In the genomic region with DNA sequence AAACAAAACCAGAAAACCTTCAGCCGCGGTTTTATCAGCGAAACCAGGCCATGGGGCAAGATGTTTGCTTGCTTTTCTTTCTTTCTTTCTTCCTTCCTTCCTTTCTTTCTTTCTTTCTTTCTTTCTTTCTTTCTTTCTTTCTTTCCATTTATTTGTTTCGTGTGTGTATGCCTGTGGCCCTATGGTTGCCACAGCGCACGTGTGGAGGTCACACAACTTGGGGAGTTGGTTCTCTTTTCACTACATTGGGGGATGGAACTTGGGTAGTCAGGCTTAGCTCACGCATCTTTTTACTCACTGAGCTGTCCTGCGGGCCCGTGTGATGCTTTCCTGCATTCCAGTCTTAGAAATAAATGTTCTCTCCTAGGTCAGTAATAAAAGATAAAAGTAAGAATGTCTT, we compare ENCODE assay signal across 8 mouse cellular contexts. TPM values are rescaled to one million over a fixed set of nuclear protein-coding genes. Genes with fewer than 3 reads are reported as not detected.
DNase-seq lines count a peak whose midpoint lies in the region; ATAC-seq and TF ChIP-seq lines count a peak whose summit lies in the region.

No protein-coding gene starts in this region.

- ATAC-seq in lung, embryonic 15.5 days (ENCODE audit: borderline replicate concordance, extremely low read depth, low FRiP score, low TSS enrichment), result no peak
- no peak for ATAC-seq in embryonic facial prominence, embryonic 14.5 days (ENCODE audit: low read depth)
- ATAC-seq in intestine, postnatal 0 days, result no peak
- ATAC-seq in neural tube, embryonic 15.5 days (ENCODE audit: low FRiP score), result no peak

- H3K36me3 ChIP-seq in lung, embryonic 15.5 days, result peaks cover 15% of the 10 kb centered on the region; the same call in 1 of the 2 replicates
- H3K36me3 ChIP-seq in embryonic facial prominence, embryonic 14.5 days (ENCODE audit: control insufficient read depth, insufficient read depth, low read length), result peaks cover 22% of the 10 kb centered on the region
- peaks cover 21% of the 10 kb centered on the region; the same call in 1 of the 2 replicates for H3K36me3 ChIP-seq in intestine, postnatal 0 days (ENCODE audit: control insufficient read depth, insufficient read depth)
- peaks cover 18% of the 10 kb centered on the region for H3K36me3 ChIP-seq in neural tube, embryonic 15.5 days

- peak overlapping the region; percentile 72 for H3K4me2 ChIP-seq in lung, embryonic 15.5 days
- H3K4me2 ChIP-seq in embryonic facial prominence, embryonic 14.5 days (ENCODE audit: low read depth, low read length), result peak overlapping the region; percentile 87
- H3K4me2 ChIP-seq in intestine, postnatal 0 days (replicated peaks; ENCODE audit: low read depth), result peak overlapping the region; percentile 90
- H3K4me2 ChIP-seq in neural tube, embryonic 15.5 days, result peak overlapping the region; percentile 87

- H3K4me3 ChIP-seq in lung, embryonic 15.5 days, result peak overlapping the region; percentile 89
- H3K4me3 ChIP-seq in embryonic facial prominence, embryonic 14.5 days (ENCODE audit: low read depth, low read length), result peak overlapping the region; percentile 85
- H3K4me3 ChIP-seq in intestine, postnatal 0 days (ENCODE audit: low read depth, low read length), result peak overlapping the region; percentile 87
- peak overlapping the region; percentile 83 for H3K4me3 ChIP-seq in neural tube, embryonic 15.5 days (replicated peaks)

- H3K27ac ChIP-seq in lung, embryonic 15.5 days, result 0 out of 2 replicates have a peak overlapping the region, but pooled peaks have one; percentile 3
- H3K27ac ChIP-seq in embryonic facial prominence, embryonic 14.5 days (replicated peaks; ENCODE audit: low read depth, low read length), result peak overlapping the region; percentile 70
- no peak overlapping the region; the same call in 1 of the 2 replicates for H3K27ac ChIP-seq in intestine, postnatal 0 days (ENCODE audit: low read depth, low read length)
- H3K27ac ChIP-seq in neural tube, embryonic 15.5 days (replicated peaks), result no peak overlapping the region; the same call in 1 of the 2 replicates

- peak overlapping the region; percentile 54; the same call in 1 of the 2 replicates for H3K9ac ChIP-seq in lung, embryonic 15.5 days
- H3K9ac ChIP-seq in embryonic facial prominence, embryonic 14.5 days (ENCODE audit: low read depth, low read length), result peak overlapping the region; percentile 82
- peak overlapping the region; percentile 85 for H3K9ac ChIP-seq in intestine, postnatal 0 days (ENCODE audit: low read depth, low read length)
- peak overlapping the region; percentile 81; the same call in 1 of the 2 replicates for H3K9ac ChIP-seq in neural tube, embryonic 15.5 days (replicated peaks)

- no peaks in the 10 kb centered on the region for H3K27me3 ChIP-seq in lung, embryonic 15.5 days
- H3K27me3 ChIP-seq in embryonic facial prominence, embryonic 14.5 days (replicated peaks; ENCODE audit: control insufficient read depth, insufficient read depth, low read length), result no peaks in the 10 kb centered on the region
- H3K27me3 ChIP-seq in intestine, postnatal 0 days (replicated peaks; ENCODE audit: control insufficient read depth, insufficient read depth, low read length), result no peaks in the 10 kb centered on the region
- no peaks in the 10 kb centered on the region for H3K27me3 ChIP-seq in neural tube, embryonic 15.5 days (replicated peaks)

- H3K4me1 ChIP-seq in lung, embryonic 15.5 days, result peaks cover 33% of the 10 kb centered on the region
- peaks cover 31% of the 10 kb centered on the region for H3K4me1 ChIP-seq in embryonic facial prominence, embryonic 14.5 days (ENCODE audit: control insufficient read depth, insufficient read depth, low read length)
- H3K4me1 ChIP-seq in intestine, postnatal 0 days (replicated peaks; ENCODE audit: control insufficient read depth, insufficient read depth, low read length), result no peaks in the 10 kb centered on the region
- H3K4me1 ChIP-seq in neural tube, embryonic 15.5 days, result peaks cover 62% of the 10 kb centered on the region

- 14% methylated on average over 9 of the region's 9 CpGs for WGBS in lung, embryonic 15.5 days
- 9% methylated on average over 9 of the region's 9 CpGs for WGBS in embryonic facial prominence, embryonic 14.5 days
- 13% methylated on average over 9 of the region's 9 CpGs for whole genome bisulfite sequencing in intestine, postnatal 0 days
- WGBS in neural tube, embryonic 15.5 days, result 11% methylated on average over 9 of the region's 9 CpGs

- DNase-seq in lung, postnatal 14 days, result no peak
- no peak for DNase-seq in embryonic facial prominence, embryonic 14.5 days (ENCODE audit: low spot score)
- no peak for DNase-seq in layer of hippocampus, postnatal 25 days (ENCODE audit: extremely low spot score in 1 of 2, low spot score in 1 of 2)
- DNase-seq in thymus, postnatal 4 days, result no peak
- DNase-seq in kidney, postnatal 10 days, result no peak

- no peak for TF ChIP-seq CTCF in intestine, postnatal 0 days (IDR thresholded peaks at IDR 0.05; ENCODE audit: low read depth)

- no peaks in the 10 kb centered on the region for H3K9me3 ChIP-seq in lung, embryonic 15.5 days
- H3K9me3 ChIP-seq in embryonic facial prominence, embryonic 14.5 days (ENCODE audit: control insufficient read depth, low read length), result no peaks in the 10 kb centered on the region
- no peaks in the 10 kb centered on the region for H3K9me3 ChIP-seq in intestine, postnatal 0 days (ENCODE audit: control insufficient read depth)
- no peaks in the 10 kb centered on the region for H3K9me3 ChIP-seq in neural tube, embryonic 15.5 days (replicated peaks)

RNA-seq across cellular contexts. Expression of a gene that starts 0.7 kb away (rescaled TPM):
- 40.8 and 41.2 TPM in 2 replicates for polyA plus RNA-seq in lung, embryonic 15.5 days (2015; fragmentation: Nextera tagmentation; extraction: Ambion mirVana)
- polyA plus RNA-seq in embryonic facial prominence, embryonic 14.5 days (2014; fragmentation: Nextera tagmentation; extraction: Ambion mirVana), result 54.6 and 67.7 TPM in 2 replicates
- 27.6 and 37.7 TPM in 2 replicates for polyA plus RNA-seq in intestine, postnatal 0 days (2015; fragmentation: Nextera tagmentation; extraction: Ambion mirVana)
- polyA plus RNA-seq in neural tube, embryonic 15.5 days (2015; fragmentation: Nextera tagmentation; extraction: Ambion mirVana), result 214 and 230 TPM in 2 replicates
- 100 to 1,000 TPM; 205 to 212 TPM for total RNA-seq in layer of hippocampus, postnatal 25 days (2021)

RNA-seq across cellular contexts. Expression of a gene that starts 41.9 kb away (rescaled TPM):
- 0.86 and 1.2 TPM in 2 replicates for polyA plus RNA-seq in lung, embryonic 15.5 days (2015; fragmentation: Nextera tagmentation; extraction: Ambion mirVana)
- 2.5 and 2.8 TPM in 2 replicates for polyA plus RNA-seq in embryonic facial prominence, embryonic 14.5 days (2014; fragmentation: Nextera tagmentation; extraction: Ambion mirVana)
- 2.7 and 3.8 TPM in 2 replicates for polyA plus RNA-seq in intestine, postnatal 0 days (2015; fragmentation: Nextera tagmentation; extraction: Ambion mirVana)
- polyA plus RNA-seq in neural tube, embryonic 15.5 days (2015; fragmentation: Nextera tagmentation; extraction: Ambion mirVana), result 0.83 and 1.1 TPM in 2 replicates
- 1 to 10 TPM; 3.5 to 4.0 TPM for total RNA-seq in layer of hippocampus, postnatal 25 days (2021)

Comparison
In these comparisons a context has a peak if more than half of its experiments do, and no peak if none do; other contexts are left out.
1. H3K27ac ChIP-seq: peak in lung, embryonic 15.5 days (single experiment) and embryonic facial prominence, embryonic 14.5 days (single experiment); none in intestine, postnatal 0 days (single experiment) and neural tube, embryonic 15.5 days (single experiment).
2. Peak in every context shown above with its lines, with median percentiles within 50 percentile points of each other: H3K4me2 ChIP-seq, H3K4me3 ChIP-seq and H3K9ac ChIP-seq.